Mouse (Mus musculus) lung, postnatal 0 days (tissue): ENCODE data around the gene Oser1.

Experiments used
- CTCF ChIP-seq: IDR thresholded peaks from 2 replicates; pipeline ENCODE4 v1.5.1; 2016; ENCODE audit warnings: antibody characterized with exemption, mild to moderate bottlenecking
- EP300 ChIP-seq: IDR thresholded peaks from 2 replicates; pipeline ENCODE4 v1.6.1; 2016; ENCODE audit warnings: antibody characterized with exemption, mild to moderate bottlenecking, control low read depth

DNA sequence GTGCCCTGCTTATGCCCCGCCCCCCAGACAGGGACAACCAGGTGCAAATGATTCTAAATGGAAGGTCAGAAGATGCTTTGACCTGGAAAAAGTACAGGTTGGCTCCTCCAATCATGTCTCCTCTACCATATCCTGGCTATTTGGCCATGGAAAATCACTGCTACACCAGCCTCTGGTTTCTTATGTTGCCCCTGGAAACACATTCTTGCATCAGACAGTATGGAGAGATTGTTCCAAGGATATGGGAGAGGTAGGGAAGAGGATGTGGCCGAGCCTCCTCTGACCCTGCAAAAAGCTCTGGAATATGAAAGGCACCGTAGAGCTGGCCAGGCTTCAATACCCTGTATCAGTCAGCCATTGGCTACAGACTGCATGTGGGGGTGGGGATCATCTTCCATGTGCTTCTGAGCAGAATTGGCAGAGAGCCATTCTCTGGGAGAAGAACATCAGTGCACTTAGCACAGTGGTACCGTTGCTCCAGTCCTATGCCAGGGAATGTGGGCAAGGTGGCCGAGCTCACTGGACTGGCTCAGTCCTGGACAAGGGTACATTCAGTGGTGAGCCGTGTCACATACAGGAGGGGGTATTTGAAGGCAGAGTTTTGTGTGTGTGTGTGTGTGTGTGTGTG lies 26.3 kb upstream of the Oser1 start:
- TF ChIP-seq CTCF (no peak), EP300 (no peak)
